Mouse (Mus musculus): ENCODE results near the gene Lrat.

GRCm38 (mm10) chr3:82946375-82947107 is 42.8 kb upstream of the Lrat start:
- TF ChIP-seq CTCF (IDR thresholded peaks at IDR 0.05; ENCODE audit: low read depth, low read length) (no peak), POLR2A (IDR thresholded peaks at IDR 0.05; ENCODE audit: extremely low read depth, insufficient read depth, low read length) (no peak)
